Mouse (Mus musculus) lung, embryonic 14.5 days (tissue): ENCODE data around the gene Gtf2ird1. TPM values are rescaled to one million over a fixed set of nuclear protein-coding genes. Genes with fewer than 3 reads are reported as not detected.

Experiments
- ATAC-seq: fragments of 200-750 bp; cut with Nextera tagmentation; 2 replicates; pipeline ENCODE4 v1.8.0; 2017; ENCODE audit warnings: mild to moderate bottlenecking, moderate TSS enrichment, moderate library complexity; ENCODE audit not compliant: insufficient read depth
- DNase-seq: peaks from one replicate; pipeline ENCODE4 v3.0.0-alpha.2; 2015
- H3K27ac ChIP-seq: fragments of 300-500 bp; sonication (generic); 2 replicates; pipeline ENCODE4 v1.5.1; 2014; ENCODE audit warnings: low read depth, mild to moderate bottlenecking, moderate library complexity
- H3K27me3 ChIP-seq: fragments of 300-500 bp; sonication (generic); 2 replicates; pipeline ENCODE4 v1.6.1; 2014; ENCODE audit warnings: low read length, control low read depth; ENCODE audit not compliant: insufficient read depth
- H3K36me3 ChIP-seq: fragments of 300-500 bp; sonication (generic); 2 replicates; pipeline ENCODE4 v1.6.1; 2014; ENCODE audit warnings: control low read depth; ENCODE audit not compliant: insufficient read depth
- H3K4me1 ChIP-seq: fragments of 300-500 bp; sonication (generic); 2 replicates; pipeline ENCODE4 v1.6.1; 2014; ENCODE audit warnings: antibody characterized with exemption, control low read depth; ENCODE audit not compliant: insufficient read depth
- H3K4me2 ChIP-seq: fragments of 300-500 bp; sonication (generic); 2 replicates; pipeline ENCODE4 v1.6.1; 2014; ENCODE audit warnings: mild to moderate bottlenecking
- H3K4me3 ChIP-seq: fragments of 300-500 bp; sonication (generic); 2 replicates; pipeline ENCODE4 v1.5.1; 2014; ENCODE audit warnings: low read depth, low read length
- H3K9ac ChIP-seq: fragments of 300-500 bp; sonication (generic); 2 replicates; pipeline ENCODE4 v1.6.1; 2014
- H3K9me3 ChIP-seq: fragments of 300-500 bp; sonication (generic); 2 replicates; pipeline ENCODE4 v1.6.1; 2016; ENCODE audit warnings: low read depth, low read length, control low read depth
- CTCF ChIP-seq: IDR thresholded peaks from 2 replicates; pipeline ENCODE4 v1.5.1; 2016; ENCODE audit warnings: antibody characterized with exemption, low read depth
- WGBS: fragments of 180-500 bp; shearing (Covaris S2); extraction: QIAGEN DNeasy Blood & Tissue Kit; methylation state at CpG from one replicate; pipeline ENCODE4 v1.1.7; 2014; 5-methylcytosine and 5-hydroxymethylcytosine counted together
- polyA plus RNA-seq: library from polyadenylated mRNA; unstranded; fragments of >200 nt; fragmentation: Nextera tagmentation; extraction: Ambion mirVana; gene quantifications from 2 replicates; pipeline ENCODE4 v1.2.1, GENCODE M21; 2014

Gene Gtf2ird1
- polyA plus RNA-seq, 1 experiment from 2014 or later, result 82.5 TPM

GRCm38 (mm10) chr5:134495796-134496195 lies 39.3 kb upstream of the Gtf2ird1 start:
- WGBS, result 51% methylated on average over 4 of the region's 4 CpGs
- peaks cover 71% of the 10 kb centered on the region for H3K36me3 ChIP-seq
- H3K4me1 ChIP-seq, result no peaks in the 10 kb centered on the region
- H3K27me3 ChIP-seq, result no peaks in the 10 kb centered on the region
- no peak for DNase-seq
- H3K4me3 ChIP-seq, result no peak overlapping the region
- H3K9me3 ChIP-seq, result no peaks in the 10 kb centered on the region
- no peak for TF ChIP-seq CTCF
- H3K27ac ChIP-seq, result no peak overlapping the region
- no peak overlapping the region for H3K4me2 ChIP-seq
- H3K9ac ChIP-seq, result no peak overlapping the region
- ATAC-seq, result no peak

DNA sequence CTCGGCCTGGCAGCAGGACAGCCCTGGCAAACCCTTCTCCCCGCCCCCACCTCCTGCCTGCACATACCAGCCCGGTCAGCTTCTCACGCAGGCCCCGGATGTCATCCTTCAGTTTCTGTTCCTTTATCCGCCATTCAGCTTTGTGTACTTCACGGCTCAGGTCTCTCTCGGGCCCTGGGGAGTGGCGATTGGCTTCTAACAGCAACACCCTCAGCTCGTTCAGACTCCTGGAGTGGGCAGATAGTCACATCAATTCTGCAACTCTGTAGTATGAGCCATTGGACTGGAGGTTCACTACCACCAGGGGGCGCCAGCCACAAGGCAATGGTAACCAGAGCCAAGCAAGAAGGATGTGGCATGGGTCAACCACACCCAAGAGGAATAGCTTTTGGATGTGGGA lies 37.6 kb upstream of the Gtf2ird1 start:
- Histone ChIP-seq H3K27ac (no peak overlapping the region), H3K4me2 (no peak overlapping the region), H3K4me3 (no peak overlapping the region), H3K9ac (no peak overlapping the region), H3K9me3 (no peaks in the 10 kb centered on the region), H3K4me1 (no peaks in the 10 kb centered on the region), H3K27me3 (no peaks in the 10 kb centered on the region), H3K36me3 (peaks cover 74% of the 10 kb centered on the region)
- peak; percentile 94 for DNase-seq
- 50% methylated on average over 11 of the region's 11 CpGs for WGBS
- peak; percentile 64 for ATAC-seq
- TF ChIP-seq CTCF, result peak; percentile 98

DNA sequence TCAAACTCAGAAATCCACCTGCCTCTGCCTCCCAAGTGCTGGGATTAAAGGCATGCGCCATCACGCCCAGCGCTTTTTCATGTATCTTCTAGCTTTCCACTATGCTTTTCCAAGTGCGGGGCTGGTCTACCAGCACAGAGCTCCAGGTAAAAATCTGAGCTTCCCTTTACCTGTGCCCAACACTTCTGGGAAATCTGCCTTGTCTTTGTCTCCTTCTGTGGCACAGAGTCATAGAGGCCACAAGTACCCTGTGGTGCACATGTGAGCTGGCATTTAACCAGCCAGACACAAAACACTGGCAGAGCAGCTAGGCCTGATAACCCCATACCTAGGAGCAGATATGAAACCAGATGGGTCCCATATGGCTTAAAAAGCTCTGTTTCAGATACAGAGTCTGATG lies 36.4 kb upstream of the Gtf2ird1 start:
- no peaks in the 10 kb centered on the region for H3K4me1 ChIP-seq
- H3K9ac ChIP-seq, result no peak overlapping the region
- no peak overlapping the region for H3K4me3 ChIP-seq
- WGBS, result 96% methylated on average over 4 of the region's 4 CpGs
- no peak overlapping the region for H3K4me2 ChIP-seq
- ATAC-seq (no peak), DNase-seq (no peak)
- peaks cover 72% of the 10 kb centered on the region for H3K36me3 ChIP-seq
- H3K27me3 ChIP-seq, result no peaks in the 10 kb centered on the region
- H3K9me3 ChIP-seq, result no peaks in the 10 kb centered on the region
- TF ChIP-seq CTCF, result no peak
- H3K27ac ChIP-seq, result no peak overlapping the region

- H3K9me3 ChIP-seq, result no peaks in the 10 kb centered on the region
- 24% methylated on average over 18 of the region's 18 CpGs for whole genome bisulfite sequencing
- no peaks in the 10 kb centered on the region for H3K4me1 ChIP-seq
- H3K9ac ChIP-seq, result no peak overlapping the region
- peak; percentile 57; the same call in 1 of the 2 replicates for ATAC-seq
- TF ChIP-seq CTCF, result peak; percentile 99
- no peaks in the 10 kb centered on the region for H3K27me3 ChIP-seq
- H3K4me3 ChIP-seq, result no peak overlapping the region
- peaks cover 61% of the 10 kb centered on the region for H3K36me3 ChIP-seq
- DNase-seq, result peak; percentile 96
- H3K4me2 ChIP-seq, result no peak overlapping the region
- H3K27ac ChIP-seq, result peak overlapping the region; percentile 72
These were observed 35.3 kb upstream of the Gtf2ird1 start for GRCm38 (mm10) chr5:134491712-134492417.

DNA sequence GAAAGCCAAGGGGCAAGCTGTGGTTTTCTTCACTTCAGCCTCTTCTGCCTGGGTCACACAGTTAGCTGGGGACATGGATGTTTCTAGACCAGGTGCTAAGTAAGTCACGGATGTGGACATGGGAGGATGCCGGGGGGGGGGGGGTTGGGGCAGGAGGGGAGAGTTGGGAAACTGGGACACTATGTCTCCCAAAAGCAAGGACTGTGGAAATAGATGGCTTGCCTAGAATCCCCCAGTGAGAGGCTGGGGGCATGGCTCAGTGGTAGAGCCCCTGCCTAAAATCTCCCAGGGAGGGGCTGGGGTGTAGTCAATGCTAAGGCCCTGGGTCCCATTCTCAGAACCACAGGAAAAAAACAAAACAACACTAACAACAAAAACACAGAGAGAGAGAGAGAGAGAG lies 34.7 kb upstream of the Gtf2ird1 start:
- DNase-seq, result no peak

GRCm38 (mm10) chr5:134490465-134490864 lies 33.9 kb upstream of the Gtf2ird1 start:
- Histone ChIP-seq H3K9ac (no peak overlapping the region), H3K27me3 (no peaks in the 10 kb centered on the region), H3K4me1 (no peaks in the 10 kb centered on the region), H3K27ac (no peak overlapping the region), H3K4me3 (no peak overlapping the region), H3K4me2 (no peak overlapping the region), H3K36me3 (peaks cover 53% of the 10 kb centered on the region), H3K9me3 (no peaks in the 10 kb centered on the region)
- ATAC-seq, result no peak
- WGBS, result 88% methylated on average over 12 of the region's 12 CpGs
- no peak for DNase-seq
- peak; percentile 57 for TF ChIP-seq CTCF

More for the DNA sequence above, 34.7 kb upstream of the Gtf2ird1 start:
- 79% methylated on average over 2 of the region's 2 CpGs for WGBS
- Histone ChIP-seq H3K9me3 (no peaks in the 10 kb centered on the region), H3K27ac (0 out of 2 replicates have a peak overlapping the region, but pooled peaks have one; percentile 4), H3K4me2 (no peak overlapping the region), H3K9ac (no peak overlapping the region), H3K27me3 (no peaks in the 10 kb centered on the region), H3K4me3 (no peak overlapping the region), H3K36me3 (peaks cover 57% of the 10 kb centered on the region), H3K4me1 (no peaks in the 10 kb centered on the region)
- ATAC-seq, result no peak
- no peak for TF ChIP-seq CTCF

- no peaks in the 10 kb centered on the region for H3K4me1 ChIP-seq
- H3K4me2 ChIP-seq, result no peak overlapping the region
- DNase-seq (peak; percentile 82), ATAC-seq (no peak)
- WGBS, result 35% methylated on average over 9 of the region's 9 CpGs
- no peak overlapping the region for H3K9ac ChIP-seq
- H3K27ac ChIP-seq, result no peak overlapping the region
- peaks cover 49% of the 10 kb centered on the region for H3K36me3 ChIP-seq
- no peaks in the 10 kb centered on the region for H3K27me3 ChIP-seq
- no peaks in the 10 kb centered on the region for H3K9me3 ChIP-seq
- no peak overlapping the region for H3K4me3 ChIP-seq
- peak; percentile 64 for TF ChIP-seq CTCF
These were observed 33.1 kb upstream of the Gtf2ird1 start for GRCm38 (mm10) chr5:134489583-134489982.

GRCm38 (mm10) chr5:134488596-134488995 lies 32.1 kb upstream of the Gtf2ird1 start:
- H3K27me3 ChIP-seq, result no peaks in the 10 kb centered on the region
- H3K27ac ChIP-seq, result no peak overlapping the region
- no peak for DNase-seq
- no peak overlapping the region for H3K4me2 ChIP-seq
- H3K36me3 ChIP-seq, result peaks cover 42% of the 10 kb centered on the region
- no peak for ATAC-seq
- no peak for TF ChIP-seq CTCF
- H3K4me1 ChIP-seq, result no peaks in the 10 kb centered on the region
- 89% methylated on average over 4 of the region's 4 CpGs for WGBS
- no peaks in the 10 kb centered on the region for H3K9me3 ChIP-seq
- H3K9ac ChIP-seq, result no peak overlapping the region
- no peak overlapping the region for H3K4me3 ChIP-seq
